Mouse (Mus musculus) small intestine, adult 2 months (tissue): ENCODE measurements around the gene Bak1.

Experiments used
- CTCF ChIP-seq: fragments of 200-500 bp; IDR thresholded peaks from 2 replicates; pipeline ENCODE4 v1.5.1; 2012; ENCODE audit warnings: low read depth, mild to moderate bottlenecking, control low read depth, inconsistent platforms, low read length, moderate library complexity, mixed read lengths; ENCODE audit not compliant: insufficient replicate concordance, insufficient read length; ENCODE audit errors: extremely low read depth
- POLR2A ChIP-seq: fragments of 200-500 bp; IDR thresholded peaks from 2 replicates; pipeline ENCODE4 v1.6.1; 2012; ENCODE audit warnings: low read depth, mild to moderate bottlenecking, control low read depth, inconsistent platforms, low read length, moderate library complexity

- no peak for TF ChIP-seq CTCF
- TF ChIP-seq POLR2A = no peak
These were observed 40.3 kb upstream of the Bak1 start for GRCm38 (mm10) chr17:27069071-27069470.
